Mouse (Mus musculus): ENCODE measurements around the gene Sp8. TPM values are rescaled to one million over a fixed set of nuclear protein-coding genes. Genes with fewer than 3 reads are reported as not detected.

Sp8 gene
- not detected in 2 replicates for polyA plus RNA-seq (2012; rRNA removed; ENCODE audit: low replicate concordance)

DNA sequence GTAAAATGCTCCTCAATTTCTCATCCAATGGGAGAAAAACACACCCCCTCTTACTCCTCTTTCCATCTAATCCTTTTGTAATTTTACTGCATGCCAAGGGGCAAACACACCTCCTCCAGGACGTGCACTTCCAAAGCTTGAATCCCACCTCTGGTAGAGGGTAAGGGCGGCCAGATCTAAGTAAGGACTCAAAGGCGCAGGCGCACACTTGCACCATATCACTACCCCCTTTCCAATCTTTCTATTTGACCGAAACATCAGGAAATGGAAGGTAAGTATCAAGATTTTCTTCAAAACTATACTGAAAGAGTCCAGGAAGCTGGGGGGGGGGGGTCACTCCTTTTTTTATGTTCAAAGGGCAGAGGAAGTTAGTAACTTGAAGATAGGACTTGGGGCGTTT is at the start of gene Sp8:
Gene Sp8, plus strand, starts transcription at position 109 of the 400 bp plus-strand sequence.

Other genes starting within 250 kb of the Sp8 start
- gene Abcb5, start 120.1 kb downstream of the Sp8 start, polyA plus RNA-seq (2012; rRNA removed; ENCODE audit: low replicate concordance): not detected in 2 replicates

Measured in duodenum, adult 2 months (tissue).